Mouse (Mus musculus) C2C12 (cell line): ENCODE results near the gene Erg. TPM values are rescaled to one million over a fixed set of nuclear protein-coding genes. Genes with fewer than 3 reads are reported as not detected.

Experiments
- H3K27me3 ChIP-seq: one replicate; pipeline ENCODE4 v1.6.1; 2011; ENCODE audit not compliant: control insufficient read depth, insufficient read depth, insufficient read length
- H3K36me3 ChIP-seq: one replicate; pipeline ENCODE4 v1.6.1; 2011; ENCODE audit not compliant: control insufficient read depth, insufficient read depth
- H3K4me3 ChIP-seq: one replicate; pipeline ENCODE4 v1.5.1; 2011; ENCODE audit warnings: mild to moderate bottlenecking, control low read depth; ENCODE audit not compliant: poor library complexity, insufficient read depth, severe bottlenecking
- H3K79me2 ChIP-seq: one replicate; pipeline ENCODE4 v1.6.1; 2011; ENCODE audit not compliant: control insufficient read depth, insufficient read depth
- H3K79me3 ChIP-seq: one replicate; pipeline ENCODE4 v1.6.1; 2011; ENCODE audit warnings: low read depth, control low read depth
- H3ac ChIP-seq: one replicate; pipeline ENCODE3; 2011; ENCODE audit warnings: low read depth; ENCODE audit not compliant: control insufficient read depth, insufficient read length
- CEBPB ChIP-seq: IDR thresholded peaks from one replicate; pipeline ENCODE4 v1.6.1; 2011; ENCODE audit warnings: low read depth, mild to moderate bottlenecking, control low read depth, moderate library complexity
- CTCF ChIP-seq: IDR thresholded peaks from one replicate; pipeline ENCODE4 v1.5.1; 2011; ENCODE audit not compliant: control insufficient read depth, insufficient read depth, insufficient read length
- FOSL1 ChIP-seq: IDR thresholded peaks from one replicate; pipeline ENCODE4 v1.8.0; 2011; ENCODE audit warnings: mild to moderate bottlenecking, low read length; ENCODE audit not compliant: poor library complexity, insufficient read depth, severe bottlenecking
- MAX ChIP-seq: IDR thresholded peaks from one replicate; pipeline ENCODE4 v1.6.1; 2011; ENCODE audit warnings: mild to moderate bottlenecking, control low read depth
- MYOD1 ChIP-seq: IDR thresholded peaks from one replicate; pipeline ENCODE4 v1.6.1; 2011; ENCODE audit warnings: low read depth; ENCODE audit not compliant: control insufficient read depth, insufficient read length
- MYOG ChIP-seq: IDR thresholded peaks from one replicate; pipeline ENCODE4 v1.6.1; 2011; ENCODE audit not compliant: control insufficient read depth, insufficient read length; ENCODE audit errors: extremely low read depth
- USF1 ChIP-seq: IDR thresholded peaks from one replicate; pipeline ENCODE4 v1.6.1; 2011; ENCODE audit warnings: low read depth, mild to moderate bottlenecking, control low read depth, moderate library complexity
- polyA plus RNA-seq: library from polyadenylated mRNA; unstranded; fragments of >200 nt; fragmentation: generic; extraction: Trizol; gene quantifications from one replicate; pipeline ENCODE4 v1.2.1, GENCODE M21; 2012; ENCODE audit warnings: missing spikeins

Gene Erg
- polyA plus RNA-seq, 1 experiment = 0.05 TPM

GRCm38 (mm10) chr16:95596884-95597577 is 10.6 kb upstream of the Erg start:
- no peaks in the 10 kb centered on the region for H3K79me3 ChIP-seq
- H3K79me2 ChIP-seq = no peaks in the 10 kb centered on the region
- H3ac ChIP-seq = no peak overlapping the region
- no peaks in the 10 kb centered on the region for H3K27me3 ChIP-seq
- H3K4me3 ChIP-seq = no peak overlapping the region
- no peak for TF ChIP-seq FOSL1
- TF ChIP-seq MYOG = no peak
- TF ChIP-seq MYOD1 = no peak
- no peak for TF ChIP-seq CTCF
- H3K36me3 ChIP-seq = no peaks in the 10 kb centered on the region

DNA sequence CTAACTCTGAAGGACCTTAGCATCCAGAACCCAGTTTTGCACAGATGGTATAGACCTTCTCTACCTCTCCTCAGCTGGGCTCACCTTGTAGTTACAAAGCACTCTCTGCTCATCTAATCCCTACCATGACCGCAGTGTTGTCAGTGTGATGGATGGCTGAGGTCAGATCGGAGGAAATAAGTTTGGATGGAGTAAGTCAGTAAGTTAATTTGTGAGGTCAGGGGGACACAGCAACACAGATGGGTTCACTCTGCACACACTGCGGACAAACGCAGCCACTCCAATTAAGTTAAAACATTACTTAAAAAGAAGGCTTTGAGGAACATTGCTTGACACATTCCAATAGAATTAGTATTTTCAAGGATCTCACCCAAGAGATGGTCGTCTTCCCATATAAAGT is 2.5 kb upstream of the Erg start:
- Histone ChIP-seq H3ac (no peak overlapping the region), H3K36me3 (no peaks in the 10 kb centered on the region), H3K79me3 (no peaks in the 10 kb centered on the region), H3K79me2 (no peaks in the 10 kb centered on the region), H3K27me3 (peaks cover 22% of the 10 kb centered on the region), H3K4me3 (no peak overlapping the region)
- TF ChIP-seq CEBPB = no peak
- no peak for TF ChIP-seq CTCF
- TF ChIP-seq MAX = no peak
- TF ChIP-seq MYOD1 = no peak
- no peak for TF ChIP-seq FOSL1
- TF ChIP-seq USF1 = no peak
- no peak for TF ChIP-seq MYOG

DNA sequence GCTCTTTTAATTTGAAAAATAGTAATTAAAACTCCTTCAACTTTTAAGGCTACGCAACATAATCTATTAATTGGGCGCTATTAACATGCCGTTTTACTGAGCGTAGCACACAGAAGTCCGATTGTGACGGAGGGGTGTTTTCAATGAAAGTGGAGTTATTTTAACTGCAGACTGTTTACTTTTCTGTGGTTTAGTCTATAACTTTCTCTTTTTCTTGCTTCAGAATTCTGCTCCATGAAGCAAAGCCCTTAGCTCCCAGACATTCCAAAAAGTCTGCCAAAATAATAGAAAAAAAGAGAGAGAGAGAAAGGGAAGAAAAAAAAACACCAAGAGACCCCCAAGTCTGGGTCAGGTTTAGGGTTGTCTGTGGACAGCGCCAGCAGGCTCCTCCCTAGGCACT is 333 bp upstream of the Erg start:
- Histone ChIP-seq H3K4me3 (no peak overlapping the region), H3K79me2 (no peaks in the 10 kb centered on the region), H3ac (no peak overlapping the region), H3K27me3 (peaks cover 31% of the 10 kb centered on the region), H3K79me3 (no peaks in the 10 kb centered on the region), H3K36me3 (no peaks in the 10 kb centered on the region)
- TF ChIP-seq USF1 = no peak
- no peak for TF ChIP-seq MYOG
- TF ChIP-seq MYOD1 = no peak
- no peak for TF ChIP-seq CEBPB
- TF ChIP-seq CTCF = no peak

DNA sequence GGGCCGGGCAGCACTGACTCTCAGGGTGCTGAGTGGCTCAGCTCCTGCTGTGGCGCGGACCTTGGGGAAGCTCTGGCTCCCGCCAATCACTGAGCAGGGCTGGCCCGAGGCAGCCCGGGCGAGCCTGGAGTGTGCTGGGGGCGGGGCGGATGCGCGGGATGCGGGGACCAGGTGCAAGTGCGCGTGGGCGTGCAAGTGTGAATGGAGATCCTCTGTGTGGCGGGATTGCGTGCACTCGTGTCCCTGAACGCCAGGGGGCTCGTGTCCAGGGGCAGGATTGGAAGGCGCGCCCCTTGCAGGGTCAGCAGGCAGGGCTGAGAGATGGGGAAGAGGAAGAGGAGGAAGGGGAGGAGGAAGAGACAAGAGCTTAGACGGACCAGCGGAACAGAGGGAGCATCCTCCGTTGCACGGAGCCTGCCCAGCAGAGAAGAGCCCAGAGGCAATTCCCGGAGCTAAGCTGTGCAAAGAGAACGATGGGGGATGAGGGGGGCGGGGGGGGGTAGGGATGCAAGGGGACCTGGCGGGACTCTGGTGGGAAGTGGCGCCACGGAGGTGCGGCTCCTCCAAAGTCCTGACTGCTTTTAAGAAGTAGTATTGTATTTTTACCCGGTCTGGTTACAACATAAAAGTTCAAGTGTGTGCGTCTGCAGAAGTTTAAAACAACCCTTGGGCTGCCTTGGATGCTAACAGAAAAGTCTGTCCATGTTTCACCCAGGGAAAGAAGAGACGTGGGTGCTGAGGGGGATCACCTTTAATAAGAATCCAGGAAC is 667 bp downstream of the Erg start:
- Histone ChIP-seq H3K79me2 (no peaks in the 10 kb centered on the region), H3K36me3 (no peaks in the 10 kb centered on the region), H3K27me3 (peaks cover 35% of the 10 kb centered on the region), H3K4me3 (no peak overlapping the region), H3ac (no peak overlapping the region), H3K79me3 (no peaks in the 10 kb centered on the region)
- no peak for TF ChIP-seq CEBPB
- TF ChIP-seq USF1 = no peak
- no peak for TF ChIP-seq MYOG
- TF ChIP-seq MAX = no peak
- TF ChIP-seq FOSL1 = no peak
- no peak for TF ChIP-seq MYOD1
- peak; percentile 7 for TF ChIP-seq CTCF

GRCm38 (mm10) chr16:95584751-95585528 is 1.5 kb downstream of the Erg start:
- no peaks in the 10 kb centered on the region for H3K79me3 ChIP-seq
- H3ac ChIP-seq = no peak overlapping the region
- H3K36me3 ChIP-seq = no peaks in the 10 kb centered on the region
- H3K79me2 ChIP-seq = no peaks in the 10 kb centered on the region
- TF ChIP-seq CTCF (no peak), MYOD1 (no peak), CEBPB (no peak), MYOG (no peak), FOSL1 (no peak), MAX (no peak), USF1 (no peak)
- peaks cover 36% of the 10 kb centered on the region for H3K27me3 ChIP-seq
- no peak overlapping the region for H3K4me3 ChIP-seq
